Mouse (Mus musculus) adrenal gland, adult 8-10 months (tissue): ENCODE measurements around the gene Prss46. TPM values are rescaled to one million over a fixed set of nuclear protein-coding genes. Genes with fewer than 3 reads are reported as not detected.
A peak's percentile ranks its signal among the peaks of the same experiment; 100 is the strongest.

Source experiments
- DNase-seq: peaks from one replicate; pipeline ENCODE4 v3.0.0; 2022
- total RNA-seq, 4 experiments: library from RNA; stranded (reverse); gene quantifications; 2 replicates each; pipeline ENCODE4 v1.2.4; 2022

Gene Prss46
- total RNA-seq, 4 experiments from 2014 or later, result not detected

- DNase-seq, result no peak
Observed at GRCm38 (mm10) chr9:110858967-110859596, 14.8 kb downstream of the Prss46 start.

GRCm38 (mm10) chr9:110871030-110871429 lies 26.7 kb downstream of the Prss46 start:
- no peak for DNase-seq

- DNase-seq, result peak; percentile 44
Observed at GRCm38 (mm10) chr9:110873681-110874659, 29.7 kb downstream of the Prss46 start.

- no peak for DNase-seq
Observed at GRCm38 (mm10) chr9:110874660-110875191, 30.4 kb downstream of the Prss46 start.

GRCm38 (mm10) chr9:110875288-110875695 lies 31.0 kb downstream of the Prss46 start:
- no peak for DNase-seq

- DNase-seq, result no peak
Observed at GRCm38 (mm10) chr9:110877353-110877752, 33.0 kb downstream of the Prss46 start.

GRCm38 (mm10) chr9:110877888-110878287 lies 33.6 kb downstream of the Prss46 start:
- peak; percentile 58 for DNase-seq

- DNase-seq, result peak; percentile 43
Observed at GRCm38 (mm10) chr9:110879191-110879920, 35.0 kb downstream of the Prss46 start, which contains the start of gene Als2cl. Gene Als2cl, plus strand, starts transcription at chr9:110879870.

GRCm38 (mm10) chr9:110879998-110880561 lies 35.8 kb downstream of the Prss46 start, which contains the start of gene Tmie:
Gene Tmie, minus strand, starts transcription at chr9:110880113.
- DNase-seq, result peak; percentile 72

- DNase-seq, result peak; percentile 46
Observed at GRCm38 (mm10) chr9:110880772-110881171, 36.5 kb downstream of the Prss46 start.

GRCm38 (mm10) chr9:110881953-110882352 lies 37.6 kb downstream of the Prss46 start:
- DNase-seq, result no peak

GRCm38 (mm10) chr9:110887388-110888303 lies 43.3 kb downstream of the Prss46 start:
- DNase-seq, result no peak

- DNase-seq, result no peak
Observed at GRCm38 (mm10) chr9:110888935-110889334, 44.6 kb downstream of the Prss46 start.

GRCm38 (mm10) chr9:110890026-110890783 lies 45.9 kb downstream of the Prss46 start:
- no peak for DNase-seq

GRCm38 (mm10) chr9:110891077-110891828 lies 46.9 kb downstream of the Prss46 start:
- no peak for DNase-seq

- DNase-seq, result no peak
Observed at GRCm38 (mm10) chr9:110892552-110892951, 48.2 kb downstream of the Prss46 start.

- no peak for DNase-seq
Observed at GRCm38 (mm10) chr9:110893429-110893828, 49.1 kb downstream of the Prss46 start.

- no peak for DNase-seq
Observed at GRCm38 (mm10) chr9:110895507-110895906, 51.2 kb downstream of the Prss46 start.

- DNase-seq, result no peak
Observed at GRCm38 (mm10) chr9:110895994-110896393, 51.7 kb downstream of the Prss46 start.
